Mouse (Mus musculus): Measurements from ENCODE around the gene Tead1.

Gene Tead1

DNA sequence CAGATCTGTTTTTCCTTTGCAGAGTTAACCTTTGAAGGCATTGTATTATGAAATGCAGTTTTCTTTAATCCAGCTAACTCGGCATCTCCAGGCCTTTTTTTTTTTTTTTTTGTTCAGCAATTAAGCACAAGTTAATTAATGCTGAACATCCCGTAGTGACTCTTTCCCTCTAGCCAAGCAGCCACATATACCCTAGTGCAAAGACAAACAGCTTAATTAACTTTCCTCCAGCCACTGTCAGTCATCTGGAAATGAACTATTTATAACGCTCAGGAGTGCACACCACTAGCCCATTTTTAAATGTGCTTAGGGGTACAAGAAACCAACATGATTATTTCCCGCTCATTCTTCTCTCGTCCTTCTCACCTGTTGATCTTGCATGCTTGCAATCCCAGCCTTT, 136.9 kb downstream of the Tead1 start:
- in situ Hi-C loops (cut with MseI, MboI) = no loop called here

DNA sequence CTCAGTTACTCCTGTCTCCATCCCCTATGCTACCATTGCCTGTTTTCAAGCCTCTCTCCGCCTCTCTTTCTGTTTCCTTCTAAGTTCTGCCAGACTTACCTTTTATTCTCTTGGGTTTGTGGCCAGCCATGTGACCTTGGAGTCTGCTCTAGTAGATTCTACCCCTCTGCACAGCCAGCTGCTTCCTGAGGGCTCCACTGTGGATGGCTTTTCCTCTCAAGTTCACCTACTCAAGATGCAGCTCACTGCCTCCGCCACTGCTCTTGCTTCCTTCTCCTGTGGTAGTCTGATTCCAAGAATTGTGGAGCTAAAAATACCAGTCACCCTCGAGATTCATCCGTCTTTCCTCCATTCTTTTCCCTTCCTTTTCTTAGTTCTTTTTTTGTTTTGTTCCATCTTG, 140.7 kb downstream of the Tead1 start:
- in situ Hi-C loops (cut with MseI, MboI) = no loop called here

DNA sequence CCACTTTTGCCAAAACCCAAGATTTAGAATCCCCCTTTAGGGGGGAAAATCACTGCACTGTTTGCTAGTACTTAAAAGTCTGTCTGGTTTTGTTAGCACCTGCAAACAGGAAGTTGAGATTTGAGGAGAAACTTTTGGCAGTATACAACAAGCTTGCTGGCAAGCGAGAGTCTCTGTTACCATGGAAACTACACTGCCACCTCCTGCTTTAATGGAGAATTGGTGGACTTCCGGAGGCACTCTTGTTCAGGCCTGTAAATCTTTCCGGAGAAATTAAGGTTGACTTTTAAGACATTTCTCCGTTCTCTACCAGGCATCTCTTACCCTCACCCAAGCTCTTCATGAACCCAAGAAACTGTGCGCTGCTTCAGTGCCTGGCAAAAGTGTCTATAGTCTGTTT, 143.8 kb downstream of the Tead1 start:
- in situ Hi-C loops (cut with MseI, MboI) = no loop called here

DNA sequence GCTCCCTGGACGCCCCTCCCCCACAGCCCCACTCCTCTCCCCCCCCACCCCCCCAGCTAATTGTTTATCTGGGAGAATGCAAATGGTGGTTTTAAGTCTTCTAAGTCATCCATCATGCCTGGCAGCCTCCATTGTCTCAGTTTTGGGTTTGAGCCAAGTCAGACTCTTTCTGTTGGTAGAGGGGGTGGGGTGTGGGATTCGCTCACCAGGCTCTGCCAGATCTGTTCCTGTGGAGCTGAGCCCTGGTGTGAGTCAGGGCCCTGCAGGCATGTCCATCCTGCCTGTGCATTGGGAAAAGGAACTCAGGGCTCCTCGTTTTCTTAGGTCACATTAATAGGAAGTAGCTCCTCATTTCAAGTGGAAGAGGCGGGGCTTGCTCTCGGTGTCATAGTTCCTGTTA, 144.5 kb downstream of the Tead1 start:
- in situ Hi-C loops (cut with MseI, MboI) = no loop called here

DNA sequence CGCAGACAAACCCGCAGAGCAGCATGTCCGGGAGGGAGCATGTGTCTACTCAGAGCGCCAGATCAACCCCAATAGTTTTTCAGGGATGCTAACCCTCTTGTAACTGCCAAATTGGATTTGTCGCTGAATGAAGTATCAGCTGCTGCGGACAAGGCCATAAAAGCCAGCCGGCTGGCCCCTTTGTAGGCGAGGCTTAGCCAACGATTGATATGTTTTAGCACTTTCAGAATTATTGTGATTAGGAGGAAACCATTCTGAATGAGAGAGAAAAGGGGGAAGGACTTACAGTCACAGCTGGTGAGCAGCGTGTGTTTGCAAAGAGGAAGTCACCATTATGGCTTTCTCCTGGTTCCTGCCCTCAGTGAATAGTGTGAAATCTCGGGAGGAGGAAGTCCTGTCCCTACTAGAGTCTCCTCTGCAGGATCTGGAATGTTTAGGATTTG, 146.2 kb downstream of the Tead1 start:
- in situ Hi-C loops (cut with MseI, MboI) = no loop called here

DNA sequence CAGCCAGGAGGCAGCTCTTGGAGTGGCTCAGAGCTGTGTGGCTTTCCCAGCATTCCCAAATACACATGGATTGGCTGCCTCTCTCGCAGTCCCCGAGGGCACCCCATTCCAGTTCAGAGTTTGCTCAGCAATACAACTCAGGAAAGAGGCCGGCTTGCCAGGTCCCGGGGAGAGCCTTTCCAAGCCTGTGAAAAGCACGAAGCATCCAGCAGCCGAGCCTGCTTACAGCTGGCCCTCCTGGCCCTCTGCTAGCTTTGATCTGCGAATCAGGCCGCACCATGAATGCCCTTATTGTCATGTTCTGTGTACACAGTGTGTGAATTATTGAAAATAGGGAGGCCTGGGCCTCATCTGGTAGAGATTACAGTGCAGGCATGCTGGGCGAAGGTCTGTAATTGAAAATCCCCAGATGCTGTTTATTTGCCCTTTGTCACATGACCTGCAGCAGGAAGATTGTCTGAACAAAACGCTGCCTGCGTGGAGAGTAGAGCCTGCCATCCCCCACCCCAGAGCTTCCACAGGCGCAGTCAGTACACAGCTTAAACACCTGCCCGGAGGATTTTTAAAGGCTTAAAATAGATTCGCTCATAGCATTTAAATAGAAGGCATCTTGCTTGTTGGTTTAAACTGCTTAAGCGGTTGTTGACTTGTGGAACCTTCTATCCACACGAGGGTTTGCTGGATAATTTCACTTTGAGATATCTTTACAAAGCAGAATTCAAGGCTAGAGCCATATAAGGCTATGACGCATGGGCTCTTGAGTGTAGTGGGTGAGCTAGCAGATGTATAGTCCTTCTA, 147.2 kb downstream of the Tead1 start:
- in situ Hi-C loops (cut with MseI, MboI) = no loop called here

DNA sequence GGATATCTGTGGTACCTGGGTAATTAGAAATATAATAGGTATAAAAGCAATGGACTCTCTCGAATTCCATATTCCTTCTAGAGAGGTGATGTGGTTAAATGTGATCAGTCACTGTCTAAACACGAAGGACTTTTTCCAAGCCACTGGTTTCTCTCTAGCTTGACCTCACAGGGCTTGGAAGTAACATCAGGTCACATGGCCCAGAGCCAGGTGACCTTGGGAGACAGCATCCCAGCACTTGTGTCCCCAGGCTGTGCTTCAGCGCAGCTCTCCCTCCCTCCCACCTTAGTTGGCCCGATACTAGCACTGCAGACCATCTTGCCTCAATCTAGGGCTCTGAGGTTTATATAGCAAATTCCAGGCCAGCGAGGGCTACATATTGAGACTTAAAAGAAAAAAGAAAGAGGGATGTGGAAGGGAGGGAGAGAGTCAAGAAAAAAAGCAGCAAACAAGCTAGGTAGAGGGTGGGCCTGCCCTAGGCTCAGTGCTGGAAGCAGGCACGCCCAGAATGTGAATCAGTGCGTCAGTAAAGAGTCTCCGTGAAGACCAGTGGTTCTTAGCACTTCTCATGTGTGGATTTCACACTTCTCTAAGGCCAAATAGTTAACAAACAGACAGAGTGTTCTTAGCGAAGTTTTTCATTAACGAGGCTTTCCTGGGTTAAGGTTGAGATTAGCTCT, 149.0 kb downstream of the Tead1 start:
- in situ Hi-C loops (cut with MseI, MboI) = no loop called here

DNA sequence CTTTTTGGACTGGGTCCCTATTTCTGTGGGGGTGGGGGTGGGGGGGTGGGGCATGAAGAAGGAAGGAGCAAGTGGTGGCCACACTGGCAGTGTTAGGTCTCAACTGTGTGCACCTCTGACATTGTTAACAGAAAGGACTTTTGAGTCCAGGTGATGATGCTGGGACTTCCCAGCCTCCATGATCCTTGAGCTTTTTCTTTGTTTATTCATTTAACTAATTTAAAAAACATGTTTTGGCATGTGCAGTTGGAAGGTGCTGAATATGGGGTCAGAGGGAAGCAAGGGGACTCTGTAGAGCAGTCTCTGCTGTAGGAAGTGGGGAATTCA, 149.5 kb downstream of the Tead1 start:
- in situ Hi-C loops (cut with MseI, MboI) = no loop called here

DNA sequence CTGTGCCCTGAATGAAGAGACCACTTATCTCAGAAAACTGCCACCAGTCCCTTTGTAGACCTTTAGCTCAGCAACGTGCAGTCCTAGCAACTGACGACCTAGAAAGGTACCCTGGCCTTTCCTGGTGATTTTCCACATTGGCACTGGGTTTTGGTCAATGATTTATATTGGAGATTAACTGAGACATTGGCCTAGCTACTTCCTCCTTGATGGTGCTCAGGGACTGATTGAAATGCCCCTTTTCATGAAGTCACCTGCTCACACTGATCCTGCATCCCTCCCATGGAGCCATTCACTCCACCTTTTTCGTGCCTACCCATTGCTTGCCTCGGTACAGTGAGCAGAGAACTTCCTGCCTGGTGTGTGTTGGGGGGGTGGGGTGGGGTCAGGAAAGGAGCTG, 151.8 kb downstream of the Tead1 start:
- in situ Hi-C loops (cut with MseI, MboI) = no loop called here

DNA sequence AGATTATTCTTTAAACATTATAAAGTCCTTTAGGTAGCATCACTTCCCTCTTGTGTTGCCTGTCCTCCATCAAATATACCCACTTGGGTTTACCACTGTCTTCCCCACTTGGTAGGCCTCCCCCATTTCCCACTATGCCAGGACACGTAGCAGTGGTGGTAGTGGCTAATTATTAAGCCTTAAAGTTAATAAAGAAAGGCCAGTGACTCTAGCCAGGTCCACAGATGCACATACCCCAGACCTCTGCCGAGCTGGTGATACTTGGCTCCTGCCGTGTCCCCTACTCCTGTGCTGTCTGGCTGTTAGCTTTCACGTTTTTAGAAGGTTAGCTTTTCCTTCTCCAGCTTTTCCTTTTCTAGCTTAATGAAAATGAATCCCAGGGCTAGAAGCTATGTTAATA, 152.3 kb downstream of the Tead1 start:
- in situ Hi-C loops (cut with MseI, MboI) = no loop called here

DNA sequence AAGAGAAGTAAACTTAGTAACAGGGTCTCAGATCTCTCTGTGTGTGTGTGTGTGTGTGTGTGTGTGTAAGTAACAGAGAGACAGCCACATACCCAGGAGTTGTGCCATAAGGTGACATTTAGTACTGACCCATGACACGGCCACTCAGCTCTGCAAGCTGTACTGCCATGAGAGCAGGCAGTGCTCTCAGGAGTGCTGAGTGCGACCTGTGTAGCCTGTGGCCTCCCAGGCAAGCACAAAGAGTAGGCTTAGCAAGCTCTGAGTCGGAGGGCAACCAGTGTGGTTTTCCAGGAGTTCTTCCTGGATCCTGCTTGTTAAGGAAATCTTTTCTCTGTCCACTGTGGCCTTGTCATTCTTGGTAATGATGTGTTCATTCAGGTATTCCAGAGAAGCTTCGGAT, 154.0 kb downstream of the Tead1 start:
- in situ Hi-C loops (cut with MseI, MboI) = no loop called here

DNA sequence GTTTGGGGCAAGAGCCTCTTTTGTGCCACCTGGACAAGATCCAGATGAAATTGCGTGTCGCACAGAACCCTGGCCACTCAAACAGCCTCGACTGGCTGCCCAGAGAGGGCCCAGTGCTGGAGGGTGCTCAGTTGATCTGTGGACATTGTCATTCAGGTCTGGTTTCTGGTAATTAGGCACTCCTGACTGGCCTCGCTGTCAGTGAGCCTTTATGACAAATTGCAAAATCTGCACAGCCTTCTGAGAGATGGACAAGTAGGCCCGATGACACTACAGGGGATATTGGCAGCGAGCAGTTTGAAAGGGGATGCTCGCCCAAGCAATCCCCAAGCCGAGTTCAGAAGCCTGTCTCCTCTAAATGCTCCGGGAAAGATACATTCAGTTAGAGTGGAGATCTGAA, 157.0 kb downstream of the Tead1 start:
- in situ Hi-C loops (cut with MseI, MboI) = no loop called here

DNA sequence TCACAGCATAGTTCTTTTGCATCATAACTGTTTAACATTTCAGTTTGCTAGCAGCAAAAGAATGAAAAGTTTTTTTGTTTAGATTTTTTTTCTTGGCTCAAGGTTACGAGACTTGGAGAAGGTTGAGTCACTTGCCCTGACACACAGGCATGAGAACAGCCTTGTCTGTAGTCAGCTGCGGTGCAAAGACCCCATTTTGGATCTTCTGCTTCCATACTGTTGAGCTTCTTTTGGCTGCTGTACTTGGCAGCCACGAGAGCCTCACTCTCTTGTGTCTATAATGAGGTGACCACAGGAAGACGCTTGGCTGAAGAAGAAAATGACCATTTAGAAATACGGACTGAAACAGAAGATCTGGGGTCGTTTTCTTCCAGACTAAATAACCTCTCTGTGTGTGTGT, 159.0 kb downstream of the Tead1 start:
- in situ Hi-C loops (cut with MseI, MboI) = no loop called here

DNA sequence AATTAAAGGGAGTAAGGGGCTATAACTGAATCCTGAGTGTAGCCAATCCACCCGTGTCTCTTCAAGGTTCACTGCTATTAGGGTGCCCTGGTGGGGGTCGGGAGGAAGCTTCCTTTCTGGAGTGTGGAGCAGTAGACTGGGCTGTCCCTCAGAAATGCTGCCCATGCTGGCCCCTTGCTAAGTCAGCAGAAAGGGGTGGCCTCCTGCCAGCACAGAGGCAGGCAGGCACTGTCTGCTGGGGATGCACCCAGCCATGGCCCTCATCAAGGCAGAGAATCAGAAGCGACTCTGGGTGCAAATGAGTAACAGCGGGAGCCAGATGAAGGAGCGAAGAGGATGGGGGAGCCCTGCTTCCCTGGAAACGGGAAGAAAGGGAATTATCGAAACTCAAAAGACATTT, 161.2 kb downstream of the Tead1 start:
- in situ Hi-C loops (cut with MseI, MboI) = no loop called here

DNA sequence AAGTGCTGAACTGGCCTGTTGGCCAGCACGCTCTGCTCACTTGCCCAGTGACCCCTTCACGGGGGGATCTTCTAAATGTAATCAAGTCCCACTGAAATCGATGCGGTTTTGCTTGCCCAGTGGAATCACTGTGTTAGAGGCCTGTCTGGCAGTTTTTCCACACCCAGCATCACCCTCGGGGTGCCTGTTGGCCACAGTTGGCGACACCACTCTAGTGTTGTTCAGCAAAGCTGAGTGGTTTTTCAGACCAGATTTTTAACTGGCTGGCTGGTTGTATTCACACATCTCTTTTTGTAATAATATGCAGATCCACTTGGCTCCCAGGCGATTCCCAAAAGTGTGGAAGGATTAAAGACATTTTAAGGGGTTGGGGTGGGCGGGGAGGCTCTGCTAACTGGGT, 161.8 kb downstream of the Tead1 start:
- in situ Hi-C loops (cut with MseI, MboI) = no loop called here

DNA sequence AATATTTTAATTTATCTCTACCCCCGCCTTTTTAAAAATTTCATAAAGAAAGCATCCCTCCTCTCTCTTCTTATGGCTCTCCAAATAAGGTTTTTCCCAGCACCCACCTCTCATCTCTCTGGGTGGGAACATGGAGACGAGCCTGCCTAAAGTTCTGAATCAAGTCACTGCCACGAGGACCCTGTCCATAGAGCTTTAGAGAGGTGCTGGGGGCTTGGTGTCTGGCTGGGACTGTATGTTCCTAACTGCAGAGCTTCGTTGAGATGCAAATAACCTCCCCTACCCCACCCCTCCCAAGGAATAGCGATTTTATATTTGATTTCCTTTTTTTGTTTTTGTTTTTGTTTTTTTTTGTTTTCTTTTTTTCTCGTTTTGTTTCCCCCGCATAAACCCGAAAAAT, 162.4 kb downstream of the Tead1 start:
- in situ Hi-C loops (cut with MseI, MboI) = no loop called here

DNA sequence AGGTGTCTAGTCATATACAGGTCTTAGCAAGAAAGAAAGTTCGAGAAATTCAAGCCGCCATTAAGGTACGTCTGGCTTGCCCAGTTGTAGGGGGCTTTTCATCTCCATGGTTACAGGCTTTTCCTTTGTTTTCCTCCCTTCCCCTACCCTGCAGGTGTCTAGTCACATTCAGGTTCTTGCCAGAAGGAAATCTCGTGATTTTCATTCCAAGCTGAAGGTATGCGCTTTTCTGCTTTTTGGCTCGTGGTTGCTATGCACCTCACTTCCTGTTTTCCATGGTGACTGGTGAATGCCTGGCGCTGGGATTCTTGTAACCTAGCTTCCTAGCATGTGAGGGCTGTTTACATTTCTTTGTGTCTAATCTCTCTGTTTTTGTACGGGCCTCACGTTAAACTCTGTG, 162.8 kb downstream of the Tead1 start:
- in situ Hi-C loops (cut with MseI, MboI) = no loop called here

DNA sequence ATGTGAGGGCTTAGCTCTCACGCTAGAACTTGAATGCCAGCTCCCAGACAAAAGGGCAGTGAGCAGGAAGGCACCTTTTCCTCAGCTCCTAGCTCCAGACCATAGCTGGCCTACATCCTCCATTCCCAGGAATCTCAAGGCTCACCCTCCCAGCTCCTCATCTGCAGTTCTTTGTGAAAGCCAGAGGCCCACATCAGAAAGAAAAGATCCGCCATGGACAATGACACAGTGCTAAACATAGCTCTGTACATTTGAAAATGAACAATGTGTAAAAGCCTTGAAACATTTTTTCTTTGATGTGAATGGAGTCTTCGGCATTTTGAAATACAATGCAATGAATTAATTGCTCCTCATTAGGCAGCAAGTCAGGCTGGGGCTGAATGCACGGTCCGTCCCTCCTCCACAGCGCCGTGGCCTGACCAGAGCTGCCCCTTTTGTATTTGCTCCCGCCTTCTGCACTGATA, 172.2 kb downstream of the Tead1 start:
- in situ Hi-C loops (cut with MseI, MboI) = loop anchor here in 1 of 2 experiments (25.0 kb wide), 1 partner anchor 439 kb away; no protein-coding TSS in a partner anchor

DNA sequence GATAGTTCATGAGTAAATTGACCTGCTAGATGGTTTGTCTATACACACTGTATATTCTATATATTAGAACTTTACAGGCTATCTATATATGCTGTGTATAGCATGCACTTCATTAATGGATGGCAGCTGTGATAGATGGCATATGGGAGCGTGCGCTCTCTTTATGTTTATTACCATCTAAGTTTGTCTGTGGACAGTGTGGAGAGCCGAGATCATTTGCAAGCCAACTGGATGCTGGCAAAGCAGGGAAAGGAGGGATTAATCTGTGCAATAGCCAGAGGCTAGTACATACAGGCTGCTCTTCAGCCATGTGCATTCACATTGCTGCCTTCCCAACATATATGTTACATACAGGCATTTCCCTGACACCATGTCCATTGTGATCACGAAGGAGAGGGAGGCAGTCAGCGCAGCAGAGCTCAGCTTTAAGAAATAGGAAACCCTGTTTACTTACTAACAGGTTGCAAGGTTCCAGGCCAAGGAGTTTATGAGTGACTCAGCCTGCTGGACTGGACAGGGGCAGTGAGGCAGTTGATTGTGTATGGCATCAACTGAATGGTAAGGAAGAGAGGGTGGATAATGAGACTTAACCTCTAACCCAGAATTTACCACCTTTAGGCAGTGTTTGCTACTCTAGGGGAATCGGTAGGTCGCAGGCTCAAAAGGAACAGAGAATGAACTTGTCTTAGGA, 173.2 kb downstream of the Tead1 start:
- in situ Hi-C loops (cut with MseI, MboI) = loop anchor here in 1 of 2 experiments (25.0 kb wide), 1 partner anchor 440 kb away; no protein-coding TSS in a partner anchor

DNA sequence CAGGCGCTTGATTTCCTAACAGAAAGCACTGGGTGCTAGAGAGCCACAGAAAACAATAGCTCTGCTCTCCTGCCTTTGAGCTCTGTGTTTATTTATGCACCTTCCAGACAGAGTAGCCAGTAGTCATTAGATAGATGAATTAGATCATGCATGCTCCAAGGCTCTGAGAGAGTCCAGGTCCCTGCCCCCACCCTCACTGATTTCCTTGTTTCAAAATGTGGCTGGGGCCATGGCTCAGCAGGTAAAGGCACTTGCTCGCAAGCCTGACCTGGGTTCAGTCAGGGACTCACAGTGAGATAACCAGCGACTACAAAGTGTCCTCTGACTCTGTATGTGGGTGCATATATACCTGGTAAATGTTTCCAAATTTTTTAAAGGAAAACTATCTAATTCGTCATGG, 174.7 kb downstream of the Tead1 start:
- in situ Hi-C loops (cut with MseI, MboI) = loop anchor here in 1 of 2 experiments (25.0 kb wide), 1 partner anchor 442 kb away; no protein-coding TSS in a partner anchor

DNA sequence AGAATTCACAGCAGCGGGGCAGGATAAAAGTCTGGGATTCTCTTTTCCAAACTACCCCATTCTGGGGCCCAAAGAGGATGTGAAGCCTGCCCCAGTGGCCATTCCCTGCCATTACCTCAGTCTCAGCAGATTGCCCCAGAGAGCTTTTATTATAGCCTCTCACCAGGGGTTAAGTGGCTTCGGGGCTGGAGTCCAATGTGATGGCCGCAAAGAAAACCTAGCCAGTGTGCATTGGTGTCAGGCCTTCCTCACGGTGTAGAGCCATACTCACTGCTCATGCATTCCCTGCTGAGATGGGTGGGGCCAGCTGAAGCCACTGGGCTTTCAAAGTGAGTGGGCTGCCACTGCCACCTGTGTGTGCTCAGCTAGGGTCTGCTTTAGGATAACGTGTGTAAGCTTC, 175.4 kb downstream of the Tead1 start:
- in situ Hi-C loops (cut with MseI, MboI) = loop anchor here in 1 of 2 experiments (25.0 kb wide), 1 partner anchor 442 kb away; no protein-coding TSS in a partner anchor

DNA sequence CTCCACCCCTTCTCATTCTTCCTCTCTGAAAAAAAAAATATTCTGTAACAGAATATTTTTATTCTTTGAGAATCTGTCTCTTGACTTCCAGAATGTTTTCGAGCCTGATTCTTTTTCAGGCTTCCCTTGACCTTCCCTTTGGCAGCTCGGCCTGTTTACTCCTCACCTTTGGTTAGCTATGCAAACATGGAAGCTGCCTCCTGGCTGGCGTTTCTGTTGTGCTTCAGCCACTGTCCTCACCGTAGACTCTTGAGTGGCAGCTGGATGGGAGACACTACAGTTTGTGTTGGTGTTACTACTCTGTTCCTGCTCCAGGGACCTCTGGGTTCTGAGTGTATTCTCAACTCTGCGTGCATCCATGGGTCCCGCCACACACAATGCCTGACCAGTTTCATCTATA, 176.3 kb downstream of the Tead1 start:
- in situ Hi-C loops (cut with MseI, MboI) = loop anchor here in 1 of 2 experiments (25.0 kb wide), 1 partner anchor 443 kb away; no protein-coding TSS in a partner anchor
